Mouse (Mus musculus) heart, adult 2 months (tissue): ENCODE results near the gene Dnase2b.

Experiments used
- CTCF ChIP-seq: fragments of 200-600 bp; IDR thresholded peaks from 2 replicates; pipeline ENCODE4 v1.8.1; 2022; ENCODE audit warnings: antibody characterized with exemption, mild to moderate bottlenecking, moderate library complexity
- POLR2A ChIP-seq: fragments of 200-500 bp; IDR thresholded peaks from 2 replicates; pipeline ENCODE4 v1.6.1; 2011; ENCODE audit warnings: mild to moderate bottlenecking, low read depth, low read length, control low read depth; ENCODE audit not compliant: insufficient read depth

DNA sequence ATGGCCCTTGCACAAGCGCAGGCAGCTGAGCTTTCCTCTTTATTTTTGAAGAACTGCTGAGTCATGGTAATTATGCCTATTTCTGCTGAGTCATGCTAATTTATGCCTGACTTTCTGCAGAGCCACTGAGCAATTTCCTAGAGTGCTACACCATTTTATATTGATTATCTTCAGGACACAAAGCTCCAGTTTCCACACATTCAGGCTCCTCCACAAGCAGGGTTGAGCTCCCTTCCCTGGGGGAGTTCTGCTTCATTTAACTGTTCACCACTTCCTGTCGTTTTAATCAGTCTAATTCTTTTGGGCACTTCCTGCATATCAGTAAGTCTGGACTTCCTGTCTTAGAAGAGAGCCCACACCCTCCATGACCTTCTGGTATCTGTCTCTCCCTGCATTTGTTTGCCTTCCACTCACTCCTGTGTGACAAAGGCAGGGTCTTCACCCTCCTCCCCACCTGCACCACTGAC lies 39.7 kb upstream of the Dnase2b start:
- TF ChIP-seq CTCF (no peak), POLR2A (no peak)
